Mouse (Mus musculus): ENCODE measurements at regions not wholly inside any gene's neighbourhood (a gene's known extent, or its start where the extent isn't known, plus 50 kb on each side); places are given as distances from the start of the nearest gene placed in this dataset.
"Not testable (repeated sequence)": the region's sequence is repeated elsewhere in the genome, so short reads cannot be mapped to it uniquely, and the experiment has no call there.

DNA sequence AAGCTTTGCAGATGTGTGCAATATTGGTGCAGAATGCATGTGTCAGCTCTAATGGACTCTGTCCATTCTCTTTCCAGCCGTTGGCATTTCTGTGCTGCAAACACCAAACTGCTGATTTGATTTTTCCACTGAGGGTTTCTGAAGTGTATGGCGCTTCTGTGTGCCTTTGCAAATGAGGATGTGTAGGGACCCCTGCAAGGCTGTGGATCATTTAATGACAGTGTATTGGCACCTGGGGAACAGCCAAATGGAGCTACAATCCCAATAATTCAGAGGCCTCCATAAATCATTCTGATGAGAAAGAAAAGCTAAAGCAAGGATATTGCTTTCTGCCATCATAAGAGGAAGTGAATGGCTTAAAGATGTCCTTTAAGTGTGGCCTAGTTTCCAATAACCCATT lies 305.9 kb upstream of the Pkdcc start:
- DNase-seq (ENCODE audit: low read depth), result no peak

DNA sequence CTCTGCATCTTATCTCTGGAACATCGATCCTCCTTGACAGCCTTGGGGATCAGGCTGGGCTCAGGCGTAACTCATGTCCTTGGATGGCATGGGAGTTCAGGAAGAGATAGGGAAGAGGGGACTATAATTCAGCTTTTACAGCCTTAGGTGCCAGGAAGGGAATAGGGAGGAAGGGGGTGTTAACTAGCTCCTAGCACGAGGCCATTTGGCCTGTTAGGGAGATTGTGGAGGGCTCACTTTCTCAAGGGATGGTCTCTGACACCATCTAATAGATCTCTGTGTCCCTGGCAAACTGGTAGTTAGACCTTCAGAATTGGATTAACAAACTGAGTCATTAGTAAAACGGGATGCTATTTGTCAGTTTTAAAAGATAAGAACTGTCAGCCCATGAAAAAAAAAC lies 292.1 kb upstream of the Pkdcc start:
- not testable (repeated sequence) for DNase-seq (ENCODE audit: low read depth)

DNA sequence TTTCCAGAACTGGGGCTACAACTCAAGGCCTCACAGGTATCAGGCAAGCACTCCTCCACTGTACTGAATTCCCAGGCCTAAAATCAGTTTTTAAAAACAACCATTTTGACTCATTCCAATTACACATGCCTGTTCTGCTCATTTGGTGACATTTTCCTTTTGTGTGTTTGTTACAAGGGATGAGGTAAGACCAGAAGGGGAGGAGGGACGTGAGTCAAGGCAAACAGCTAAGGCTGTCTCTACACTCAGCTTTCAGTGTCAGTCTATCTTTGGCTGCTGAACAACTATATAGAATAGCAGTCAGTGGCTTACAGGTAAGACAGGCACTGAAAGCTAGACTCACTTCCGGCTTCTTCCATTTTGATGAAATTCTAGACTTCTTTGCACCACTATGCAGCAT lies 289.3 kb upstream of the Pkdcc start:
- DNase-seq (ENCODE audit: low read depth), result no peak

DNA sequence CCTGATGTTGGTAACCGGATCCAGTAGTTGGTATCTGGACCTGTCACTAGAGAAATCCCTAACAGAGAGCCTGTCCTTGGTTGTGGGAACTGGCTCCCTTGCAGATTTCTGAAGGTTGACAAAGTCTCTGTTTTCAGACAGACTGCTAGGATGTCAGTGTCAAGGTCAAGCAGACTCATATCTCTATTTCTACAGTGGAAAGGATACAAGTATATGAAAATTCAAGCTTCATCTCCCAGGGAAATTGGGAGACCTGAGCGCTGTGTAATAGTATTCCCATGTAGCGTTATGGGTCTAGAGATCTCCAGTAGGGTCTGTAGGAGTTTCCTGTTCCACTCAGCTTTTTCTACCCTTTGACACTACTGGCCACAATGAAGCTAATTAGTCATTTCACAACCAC lies 287.4 kb upstream of the Pkdcc start:
- DNase-seq (ENCODE audit: low read depth), result no peak

DNA sequence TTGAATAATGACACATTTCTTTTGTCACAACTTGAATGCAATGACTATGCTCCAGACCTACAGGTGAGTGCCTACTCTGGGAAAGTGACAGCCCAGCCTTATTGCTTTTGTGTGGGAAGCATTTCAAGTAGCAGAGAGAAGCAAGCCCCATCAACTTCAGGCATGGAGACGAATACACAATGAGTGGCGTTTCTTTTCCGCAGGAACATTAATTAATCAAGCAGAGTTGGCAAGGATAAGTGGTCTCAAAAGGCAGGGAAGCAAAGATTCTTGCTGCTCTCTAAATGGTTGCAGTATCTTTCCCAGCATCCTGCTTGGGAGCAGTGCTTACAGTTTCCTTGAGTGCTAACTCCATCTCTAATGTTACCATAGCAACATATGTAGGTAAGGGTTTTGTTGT lies 285.6 kb upstream of the Pkdcc start:
- no peak for DNase-seq (ENCODE audit: low read depth)

DNA sequence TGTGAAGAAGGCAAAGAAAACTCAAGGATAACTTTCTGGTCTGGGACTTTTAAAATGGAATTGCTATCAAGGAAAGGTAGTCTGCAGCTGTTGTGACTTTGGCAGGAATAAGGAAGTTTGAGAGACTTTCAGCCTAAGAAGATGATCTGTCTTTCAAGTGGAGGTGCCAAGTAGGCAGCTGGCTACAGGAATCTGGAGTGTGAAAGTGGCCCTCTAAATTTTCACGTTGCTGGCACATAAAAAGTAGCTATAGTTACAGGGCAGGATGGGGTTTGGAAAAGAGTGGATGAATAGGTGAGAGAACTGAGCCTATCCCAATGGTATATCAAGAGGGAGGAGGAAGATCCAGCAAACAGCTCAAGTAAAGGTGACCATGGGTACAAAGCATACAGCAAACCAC lies 284.4 kb upstream of the Pkdcc start:
- no peak for DNase-seq (ENCODE audit: low read depth)

DNA sequence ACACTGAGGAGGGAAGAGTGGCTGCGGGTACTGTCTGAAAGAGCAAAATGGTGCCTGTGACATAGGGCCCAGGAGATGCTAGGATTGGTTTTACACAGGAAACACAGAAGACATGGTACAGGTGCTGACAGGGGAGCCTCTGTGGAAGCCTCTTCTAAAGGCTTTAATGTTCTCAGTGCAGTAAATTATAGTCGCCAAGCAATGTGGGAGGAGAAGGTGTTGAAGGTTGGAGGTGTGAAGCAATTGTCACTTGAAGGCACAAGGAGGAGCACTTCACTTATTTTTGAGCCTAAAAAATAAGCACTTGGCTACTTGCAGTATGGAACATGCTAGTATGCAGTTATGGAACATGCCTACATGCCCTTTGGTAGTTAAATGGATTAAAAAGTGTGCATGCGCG lies 283.6 kb upstream of the Pkdcc start:
- no peak for DNase-seq (ENCODE audit: low read depth)

DNA sequence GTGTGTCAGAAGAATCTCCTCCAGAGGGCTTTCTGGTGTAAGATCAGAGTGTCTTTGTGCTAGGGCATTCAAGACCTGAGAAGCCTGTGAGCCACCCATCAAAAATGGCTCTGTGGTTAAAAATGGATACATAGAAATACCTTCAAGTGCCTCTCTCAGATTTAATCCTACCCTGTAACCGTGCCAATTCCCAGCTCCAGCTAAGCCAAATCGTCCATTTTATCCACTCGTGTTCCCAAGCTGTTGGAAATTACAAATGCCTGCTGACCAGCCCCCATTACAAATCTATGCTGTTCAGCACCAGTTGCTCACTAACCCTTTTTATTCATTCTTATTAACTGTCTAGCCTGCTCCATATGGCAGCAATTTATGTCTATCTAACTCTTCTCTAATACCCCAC lies 278.3 kb upstream of the Pkdcc start:
- no peak for DNase-seq (ENCODE audit: low read depth)

DNA sequence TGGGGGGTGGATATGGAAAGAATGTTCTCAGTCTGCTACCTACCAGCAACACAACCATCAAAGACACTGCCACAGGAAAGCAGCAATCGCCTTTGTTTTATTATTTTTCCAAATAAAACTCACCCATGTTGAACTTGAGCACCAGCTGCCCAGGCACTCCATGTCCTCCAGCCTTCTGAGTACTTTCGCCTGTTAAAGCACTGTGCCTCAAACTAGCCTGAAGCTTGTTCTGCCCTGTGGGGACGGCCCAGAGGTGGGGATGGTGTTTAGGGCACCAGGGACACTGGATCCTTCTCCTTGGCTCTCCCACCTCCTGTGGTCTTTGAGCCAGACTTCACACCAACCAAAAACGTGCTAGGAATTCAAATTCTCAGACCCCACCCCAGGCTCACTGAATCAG lies 269.0 kb upstream of the Pkdcc start:
- DNase-seq (ENCODE audit: low read depth), result no peak

DNA sequence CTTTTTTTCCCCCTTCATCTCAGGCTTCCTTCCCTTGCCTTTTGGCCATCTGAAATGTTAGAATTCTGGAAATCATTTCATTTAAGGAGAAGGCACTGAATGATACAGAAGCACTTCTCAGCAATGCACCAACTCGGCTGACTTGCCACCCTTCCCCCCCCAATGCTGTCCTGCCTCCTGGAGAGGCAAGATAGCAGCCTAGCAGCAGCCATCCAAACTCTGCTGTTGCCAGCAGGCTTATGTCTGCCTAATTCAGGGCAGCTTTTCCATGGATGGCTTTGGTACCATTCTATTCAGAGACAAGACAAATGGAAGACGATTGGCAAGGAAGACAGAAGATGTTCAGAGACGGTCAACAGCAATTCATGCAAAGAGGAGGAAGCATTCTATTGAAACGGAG lies 265.3 kb upstream of the Pkdcc start:
- no peak for DNase-seq (ENCODE audit: low read depth)

DNA sequence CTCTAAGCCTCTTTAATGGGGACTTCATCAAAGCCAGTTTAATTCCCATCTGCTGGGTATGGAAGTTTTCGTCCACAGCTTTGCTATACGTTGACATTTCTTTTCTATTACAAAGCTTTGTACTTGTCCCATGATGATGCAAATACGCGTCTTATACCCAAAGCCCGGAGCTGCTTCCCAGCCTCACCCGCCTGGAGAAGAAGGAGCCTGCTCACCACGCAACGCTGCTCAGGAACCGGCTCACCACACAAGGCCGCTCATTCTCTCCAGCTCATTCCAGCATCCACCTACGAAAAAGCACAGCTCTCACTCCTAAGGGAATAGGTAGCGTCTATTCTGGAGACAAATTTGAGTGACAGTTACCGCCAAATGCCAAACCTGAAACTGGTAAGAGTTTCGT lies 264.8 kb upstream of the Pkdcc start:
- no peak for DNase-seq (ENCODE audit: low read depth)

DNA sequence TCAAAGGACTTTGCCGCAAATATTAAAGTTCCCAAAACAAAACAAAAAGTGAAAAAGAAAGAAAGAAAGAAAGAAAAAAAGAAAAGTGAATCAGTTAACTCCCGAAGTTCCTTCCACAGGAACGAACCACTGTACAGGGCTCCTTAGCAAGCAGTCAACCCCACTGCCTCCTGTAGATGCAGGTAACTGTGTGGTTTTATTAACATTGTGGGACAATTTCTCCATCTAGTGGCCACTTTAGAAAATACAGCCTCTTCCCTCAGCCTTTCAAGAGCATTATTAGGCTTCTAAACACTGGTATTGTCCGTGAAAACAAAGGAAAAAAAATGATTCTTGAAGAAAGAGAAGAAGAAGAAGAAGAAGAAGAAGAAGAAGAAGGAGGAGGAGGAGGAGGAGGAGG lies 257.7 kb upstream of the Pkdcc start:
- peak; percentile 44 for DNase-seq (ENCODE audit: low read depth)

DNA sequence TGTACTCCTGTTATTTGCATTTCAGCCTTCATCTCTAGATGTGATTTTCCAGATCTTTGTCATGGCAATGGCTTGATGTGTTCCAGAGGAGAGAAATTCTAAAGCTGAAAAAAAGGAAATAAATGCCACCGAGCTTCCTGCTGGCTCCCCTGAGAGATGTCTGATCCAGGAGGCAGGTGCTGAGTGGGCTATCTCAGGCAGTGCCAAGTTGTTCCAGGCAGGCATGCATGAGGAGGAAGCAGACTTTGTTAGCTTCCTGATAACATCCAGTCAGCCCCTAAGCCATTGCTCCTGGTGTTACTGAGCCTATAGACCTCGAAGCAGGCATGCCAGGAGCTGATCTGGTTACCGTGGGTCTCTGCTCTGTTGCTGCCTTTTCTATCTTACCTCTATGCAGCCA lies 251.7 kb upstream of the Pkdcc start:
- DNase-seq (ENCODE audit: low read depth), result no peak

DNA sequence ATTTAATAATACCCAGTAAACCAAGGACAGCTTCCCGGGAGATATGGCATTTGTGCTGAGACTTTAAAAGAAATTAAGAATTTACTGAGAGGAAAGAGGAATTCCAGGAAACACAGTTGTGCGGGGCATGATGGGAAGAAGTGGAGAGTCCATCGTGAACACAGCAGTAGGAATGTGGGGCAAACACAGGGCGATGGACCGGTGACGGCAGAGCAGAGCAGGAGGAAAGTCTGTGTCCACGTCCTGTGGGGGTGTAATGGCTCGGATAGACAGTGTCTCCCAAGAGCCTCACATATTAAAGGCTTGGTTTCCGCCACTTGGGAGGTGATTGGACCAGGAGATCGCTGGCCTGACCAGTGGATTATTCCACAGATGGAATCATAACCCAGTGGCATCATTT lies 215.4 kb upstream of the Pkdcc start:
- no peak for DNase-seq (ENCODE audit: low read depth)

DNA sequence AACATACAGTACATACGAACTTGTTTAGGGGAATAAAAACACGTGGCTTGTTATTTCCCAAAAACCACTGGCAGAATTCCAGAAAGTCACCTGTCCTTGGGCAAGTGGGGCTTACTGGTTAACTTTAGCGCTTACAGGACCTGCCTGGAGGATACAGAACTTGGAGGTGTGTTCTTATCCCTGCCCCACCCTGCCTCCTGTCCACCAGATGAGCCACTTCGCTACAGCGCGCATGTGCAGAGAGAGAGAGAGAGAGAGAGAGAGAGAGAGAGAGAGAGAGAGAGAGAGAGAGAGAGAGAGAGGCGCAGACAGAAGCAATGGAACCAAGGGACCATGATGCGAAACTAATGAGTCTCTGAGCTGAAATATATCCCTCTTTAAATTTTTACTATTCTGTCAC lies 214.7 kb upstream of the Pkdcc start:
- no peak for DNase-seq (ENCODE audit: low read depth)

DNA sequence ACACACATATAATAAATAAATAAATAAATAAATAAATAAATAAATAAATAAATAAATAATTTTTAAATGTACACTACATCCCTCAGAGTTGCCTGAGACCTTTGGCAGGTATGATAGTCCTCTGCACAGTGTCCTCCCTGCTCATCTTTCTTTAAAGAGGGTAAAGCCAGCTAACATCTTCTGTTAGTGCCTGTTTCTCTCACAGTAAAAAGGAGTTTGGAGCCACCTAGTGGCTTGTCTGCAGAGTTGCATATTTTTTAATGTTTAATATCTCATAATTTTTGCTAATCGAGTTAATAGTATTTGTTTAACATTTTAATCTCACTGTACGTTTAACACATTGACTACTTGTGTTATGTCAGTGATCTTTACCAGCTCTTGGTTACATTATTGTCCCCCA lies 213.5 kb upstream of the Pkdcc start:
- DNase-seq (ENCODE audit: low read depth), result peak; percentile 49

DNA sequence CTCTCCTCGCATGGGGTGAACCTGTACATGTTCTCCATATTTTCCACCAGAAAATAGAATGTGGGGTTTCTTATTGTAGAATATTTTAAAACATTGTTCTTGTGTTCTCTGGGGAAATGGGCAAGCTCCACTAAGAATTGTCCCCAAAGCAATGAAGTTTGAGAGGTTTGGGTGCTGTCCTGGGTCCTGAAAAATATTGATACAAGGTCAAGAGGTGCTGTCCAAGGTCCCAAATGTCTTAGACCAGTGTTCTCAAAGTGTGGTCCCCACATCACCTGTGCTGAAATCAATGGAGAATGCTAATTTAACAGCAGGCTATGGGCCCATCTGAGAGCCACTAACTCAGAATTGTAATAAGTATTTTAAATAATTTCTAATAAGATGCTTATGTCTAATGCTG lies 204.2 kb upstream of the Pkdcc start:
- peak; percentile 29 for DNase-seq (ENCODE audit: low read depth)

DNA sequence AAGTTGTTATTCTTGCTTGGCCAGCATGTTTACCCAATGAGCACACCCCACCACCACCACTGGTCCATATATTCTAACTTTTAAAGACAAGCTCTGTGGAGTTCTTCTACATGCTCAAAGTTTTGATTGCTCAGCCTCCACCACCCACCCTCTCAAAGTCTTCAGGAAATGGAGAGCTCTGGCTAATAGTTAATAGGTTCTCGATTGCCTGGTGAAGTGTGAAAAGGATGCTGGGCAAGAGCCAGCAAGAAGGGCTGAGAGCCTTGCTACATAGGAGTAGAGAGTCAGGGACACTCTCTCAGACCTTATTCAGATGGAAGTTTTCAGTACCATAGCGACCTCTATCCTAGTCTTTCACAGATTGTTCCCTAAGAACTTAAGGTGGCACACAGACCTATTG lies 199.4 kb upstream of the Pkdcc start:
- DNase-seq (ENCODE audit: low read depth), result no peak

DNA sequence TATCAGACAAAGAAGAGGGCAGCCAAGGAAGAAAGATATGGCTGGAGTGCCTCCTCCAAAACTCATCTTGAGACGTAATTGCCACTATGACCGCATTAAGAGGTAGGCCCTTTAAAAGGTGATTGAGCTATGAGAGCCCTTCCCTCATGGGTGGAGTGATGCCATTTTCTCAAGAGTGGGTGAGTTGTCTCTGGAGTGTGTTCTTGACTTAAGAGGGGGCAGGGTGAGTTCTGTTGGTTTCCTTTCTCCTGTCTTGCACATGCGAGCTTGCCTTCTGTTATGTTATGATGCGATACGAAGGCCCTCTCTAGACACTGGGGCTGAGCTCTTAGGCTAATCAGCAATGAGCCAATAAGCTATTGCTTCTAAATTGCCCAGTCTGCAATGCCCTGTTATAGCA lies 198.2 kb upstream of the Pkdcc start:
- DNase-seq (ENCODE audit: low read depth), result no peak

DNA sequence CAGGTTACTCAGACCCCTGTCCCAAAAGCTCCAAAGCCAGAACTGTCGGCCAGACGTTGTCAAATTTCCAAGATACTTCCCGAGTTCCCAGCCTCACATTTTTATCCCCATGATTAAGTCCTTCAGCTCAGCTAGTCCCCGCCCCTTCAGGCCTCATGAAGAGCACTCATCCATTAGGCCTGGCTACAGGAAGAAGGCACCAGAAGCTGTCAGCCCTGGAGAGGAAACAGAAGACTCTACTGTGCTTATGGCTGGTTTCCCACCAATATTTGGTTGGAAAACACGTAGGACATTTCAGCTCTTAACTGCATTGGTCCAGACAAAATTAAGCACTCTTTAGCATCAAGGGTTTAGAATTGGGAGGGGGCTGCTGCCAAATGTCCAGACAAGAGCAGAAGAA lies 195.8 kb upstream of the Pkdcc start:
- DNase-seq (ENCODE audit: low read depth), result no peak

DNA sequence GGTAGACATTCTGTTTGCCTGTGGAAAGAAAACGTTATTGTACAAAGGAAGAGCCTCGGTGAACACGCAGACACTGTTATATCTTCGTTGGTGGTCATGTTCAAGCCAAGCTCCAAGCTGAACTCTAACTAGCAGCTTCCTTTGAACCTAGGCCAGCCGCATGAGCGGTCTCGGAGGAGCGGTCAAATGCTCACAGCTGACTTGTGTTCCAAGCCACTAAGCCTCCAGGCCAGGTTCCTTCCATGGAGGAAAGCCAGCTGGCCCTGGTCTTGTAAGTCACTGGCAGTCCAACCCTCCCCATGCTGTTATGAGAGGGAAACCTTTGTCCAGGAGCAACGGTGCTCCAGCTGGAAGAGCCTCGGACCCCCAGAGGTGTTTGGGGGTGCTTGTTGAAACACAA lies 194.5 kb upstream of the Pkdcc start:
- no peak for DNase-seq (ENCODE audit: low read depth)

DNA sequence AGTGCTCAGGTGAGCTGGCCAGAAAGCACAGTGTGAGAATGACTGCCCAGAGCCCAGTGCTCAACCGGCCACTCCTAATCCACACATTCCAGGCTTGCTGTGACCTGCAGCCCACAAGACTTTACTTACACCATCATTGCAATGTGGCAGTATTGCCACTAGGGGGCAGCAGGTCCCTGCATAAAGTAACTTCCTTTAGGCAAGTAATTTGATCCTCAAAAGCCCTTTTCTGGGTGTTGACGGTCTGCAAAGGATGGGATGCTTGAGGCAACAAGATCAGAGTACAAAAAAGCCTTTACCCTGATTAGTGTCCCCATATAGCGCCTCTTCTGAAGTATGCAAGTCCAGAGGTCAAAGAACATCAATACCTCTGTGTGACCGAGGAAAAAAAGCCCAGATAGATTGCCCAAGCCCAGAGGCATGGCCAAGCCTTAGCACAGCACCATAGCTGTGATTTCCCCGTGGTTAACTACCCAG lies 189.7 kb upstream of the Pkdcc start:
- peak; percentile 85 for DNase-seq (ENCODE audit: low read depth)

DNA sequence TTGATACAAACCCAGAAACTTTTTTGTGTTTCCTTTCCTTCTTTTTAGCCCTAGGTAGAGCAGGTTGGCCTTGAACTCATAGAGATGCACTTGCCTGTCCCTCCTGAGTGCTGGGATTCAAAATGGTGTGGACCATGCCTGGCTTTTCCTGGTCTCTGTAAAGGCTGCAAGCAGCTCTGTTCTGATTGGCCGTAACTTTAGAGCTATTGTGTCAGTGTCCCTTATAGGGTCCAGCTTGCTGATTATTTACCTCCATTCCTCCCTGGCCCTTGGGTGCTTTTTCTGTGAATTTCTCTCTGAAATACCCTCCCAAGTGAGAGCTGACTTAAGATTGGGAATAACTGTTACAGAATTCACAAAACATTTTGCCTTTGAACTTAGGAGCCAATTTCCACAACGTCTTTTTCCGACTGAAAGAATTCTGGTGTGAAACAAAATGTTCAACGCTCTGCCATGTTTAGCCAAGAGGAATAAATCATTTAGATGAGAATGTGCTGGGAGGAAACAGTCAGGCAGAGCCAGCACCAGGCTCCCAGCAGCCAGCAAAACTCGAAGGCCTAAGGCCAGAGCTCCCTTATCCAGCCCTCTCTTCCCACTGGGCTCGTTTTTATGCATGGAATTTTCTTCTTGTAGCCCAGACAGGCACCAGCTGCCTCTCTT lies 180.0 kb upstream of the Pkdcc start:
- no peak for DNase-seq (ENCODE audit: low read depth)

DNA sequence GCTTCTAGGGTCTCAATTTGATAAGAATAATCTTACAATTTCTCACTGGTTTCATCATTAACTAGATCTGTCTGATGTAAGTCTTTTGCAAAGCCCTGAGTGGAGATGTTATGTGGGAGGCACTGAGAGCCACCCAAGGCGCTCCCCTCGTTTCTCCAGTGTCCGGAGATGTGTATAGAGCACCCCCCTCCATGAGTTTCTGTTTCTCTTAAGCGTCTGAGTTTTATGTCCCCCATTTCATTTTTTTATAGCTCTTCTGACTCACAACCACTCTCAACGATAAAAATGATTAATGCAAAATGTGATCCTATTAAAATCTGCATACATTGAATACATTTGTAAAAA lies 179.5 kb upstream of the Pkdcc start:
- no peak for DNase-seq (ENCODE audit: low read depth)

DNA sequence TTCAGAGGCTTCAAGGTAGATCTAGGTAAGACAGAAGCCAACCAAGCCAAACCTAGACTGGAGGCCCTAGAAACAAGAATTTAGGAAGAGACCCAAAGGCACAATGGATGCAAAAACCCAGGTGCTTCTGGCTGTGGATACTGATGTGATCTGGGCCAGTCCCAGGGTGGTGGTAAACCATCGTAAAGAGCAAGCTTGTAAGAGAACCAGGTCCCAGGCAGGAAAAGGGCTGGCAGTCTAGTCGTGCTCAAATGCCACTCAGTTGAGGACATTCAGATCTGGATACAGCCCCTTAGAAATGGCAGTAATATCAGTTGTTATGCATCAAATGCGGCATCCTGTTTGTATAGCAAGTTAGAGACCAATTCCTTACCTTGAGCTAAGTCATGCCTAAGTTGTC lies 175.5 kb upstream of the Pkdcc start:
- DNase-seq (ENCODE audit: low read depth), result no peak

Data from induced T-regulatory cell, adult 2 months (primary cell).